ENCODE assay signal across 9 mouse cellular contexts in the genomic region with DNA sequence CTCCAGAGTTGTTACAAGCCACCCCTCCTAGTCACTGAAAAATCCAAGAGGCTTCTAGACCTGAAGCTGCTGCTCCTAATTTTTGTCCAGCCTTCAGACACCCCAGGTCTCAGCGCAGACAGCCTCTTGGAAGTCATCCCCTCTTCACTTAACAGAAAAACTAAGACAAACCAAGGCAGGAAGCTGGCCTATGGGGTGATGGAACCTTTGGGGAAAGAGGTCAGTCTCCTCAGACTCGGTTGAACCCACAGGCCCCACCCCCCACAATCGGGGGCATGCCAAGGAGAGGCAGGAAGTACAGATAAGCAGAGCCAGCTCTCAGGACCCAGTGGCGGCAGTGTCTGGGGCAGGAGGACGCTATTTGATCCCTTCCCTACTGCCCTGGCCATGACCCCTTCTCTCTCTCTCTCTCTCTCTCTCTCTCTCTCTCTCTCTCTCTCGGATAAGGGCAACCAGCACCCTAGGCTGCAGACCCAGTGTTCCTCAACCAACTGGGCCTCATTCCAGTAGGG. TPM values are rescaled to one million over a fixed set of nuclear protein-coding genes. Genes with fewer than 3 reads are reported as not detected.
DNase-seq lines count a peak whose midpoint lies in the region; ATAC-seq and TF ChIP-seq lines count a peak whose summit lies in the region.
"Had no signal": no experiment of that assay in that cellular context is flagged by ENCODE, and none has a peak within 500 bp of the region (broad histone marks: within the 10 kb centered on the region; RNA-seq: fewer than 3 reads in every experiment).

No protein-coding gene starts in this region.

- H3K4me3 ChIP-seq in heart, embryonic 13.5 days: peak overlapping the region; percentile 74
- H3K4me3 ChIP-seq in forebrain, embryonic 13.5 days: no peak overlapping the region
- H3K4me3 ChIP-seq in liver, embryonic 12.5 days: peak overlapping the region; percentile 75
- no peak overlapping the region for H3K4me3 ChIP-seq in spleen, adult 2 months (ENCODE audit: extremely low read depth, insufficient read depth, insufficient read length)

- H3K9ac ChIP-seq in heart, embryonic 13.5 days: peak overlapping the region; percentile 92
- H3K9ac ChIP-seq in forebrain, embryonic 13.5 days: peak overlapping the region; percentile 41; the same call in 1 of the 2 replicates
- H3K9ac ChIP-seq in liver, embryonic 12.5 days: peak overlapping the region; percentile 95

- 6% methylated on average over 6 of the region's 6 CpGs for WGBS in heart, embryonic 13.5 days
- 19% methylated on average over 6 of the region's 6 CpGs for WGBS in forebrain, embryonic 13.5 days
- under 1% methylated on average over 6 of the region's 6 CpGs for WGBS in liver, embryonic 12.5 days (ENCODE audit: insufficient replicate concordance)
- WGBS in spleen, adult 2 months: 16% methylated on average over 6 of the region's 6 CpGs

- peaks cover 71% of the 10 kb centered on the region for H3K4me1 ChIP-seq in heart, embryonic 13.5 days
- peaks cover 66% of the 10 kb centered on the region for H3K4me1 ChIP-seq in forebrain, embryonic 13.5 days
- H3K4me1 ChIP-seq in liver, embryonic 12.5 days: peaks cover 96% of the 10 kb centered on the region
- H3K4me1 ChIP-seq in spleen, adult 2 months (ENCODE audit: control insufficient read depth, insufficient read depth, insufficient read length): peaks cover 23% of the 10 kb centered on the region

- DNase-seq in heart, postnatal 36 days: no peak
- no peak for DNase-seq in spleen, adult 2 months (ENCODE audit: low read depth in 1 of 2, low spot score in 2 of 2)
- DNase-seq in gastrocnemius, adult 8-10 months (ENCODE audit: low spot score in 2 of 2): no peak
- DNase-seq in left cerebral cortex, adult 9 months (ENCODE audit: low spot score in 2 of 2): no peak

- TF ChIP-seq POLR2A in spleen, adult 2 months (IDR thresholded peaks at IDR 0.05; ENCODE audit: low read depth, low read length): no peak

- intact Hi-C loops in heart, postnatal 36 days (cut with DNase I): no loop called here

- H3K4me2 ChIP-seq in heart, embryonic 13.5 days: peak overlapping the region; percentile 98
- H3K4me2 ChIP-seq in forebrain, embryonic 13.5 days: peak overlapping the region; percentile 81
- H3K4me2 ChIP-seq in liver, embryonic 12.5 days: peak overlapping the region; percentile 98

- peak overlapping the region; percentile 96 for H3K27ac ChIP-seq in heart, embryonic 13.5 days (replicated peaks)
- peak overlapping the region; percentile 96 for H3K27ac ChIP-seq in forebrain, embryonic 13.5 days
- H3K27ac ChIP-seq in liver, embryonic 12.5 days: peak overlapping the region; percentile 100
- peak overlapping the region; percentile 44 for H3K27ac ChIP-seq in spleen, adult 2 months (ENCODE audit: insufficient read depth, low read length)

- TF ChIP-seq CTCF in spleen, adult 2 months (IDR thresholded peaks at IDR 0.05; ENCODE audit: extremely low read depth, insufficient read depth, insufficient read length, insufficient replicate concordance): no peak

- peaks cover 8% of the 10 kb centered on the region; the same call in 1 of the 2 replicates for H3K27me3 ChIP-seq in heart, embryonic 13.5 days (replicated peaks)
- 0 out of 2 replicates have a peak, but pooled peaks cover 8% of the 10 kb centered on the region for H3K27me3 ChIP-seq in forebrain, embryonic 13.5 days
- H3K27me3 ChIP-seq in liver, embryonic 12.5 days (replicated peaks): no peaks in the 10 kb centered on the region
- H3K27me3 ChIP-seq in spleen, adult 2 months (ENCODE audit: control insufficient read depth, insufficient read depth, low read length): peaks cover 4% of the 10 kb centered on the region

- ATAC-seq in heart, embryonic 13.5 days (ENCODE audit: extremely low read depth, insufficient number of reproducible peaks, low FRiP score, low TSS enrichment): peak; percentile 44; the same call in 1 of the 2 replicates
- peak; percentile 16 for ATAC-seq in activated CD4-positive, CD25-positive, alpha-beta regulatory T cell, adult 4 months
- ATAC-seq in forebrain, embryonic 13.5 days: no peak
- ATAC-seq in liver, embryonic 12.5 days: peak; percentile 68

- H3K36me3 ChIP-seq in heart, embryonic 13.5 days: no peaks in the 10 kb centered on the region
- H3K36me3 ChIP-seq in forebrain, embryonic 13.5 days (ENCODE audit: poor library complexity, severe bottlenecking): no peaks in the 10 kb centered on the region
- H3K36me3 ChIP-seq in liver, embryonic 12.5 days: no peaks in the 10 kb centered on the region
- H3K36me3 ChIP-seq in spleen, adult 2 months (ENCODE audit: control insufficient read depth, insufficient read depth, low read length): no peaks in the 10 kb centered on the region

- no peaks in the 10 kb centered on the region for H3K9me3 ChIP-seq in heart, embryonic 13.5 days
- no peaks in the 10 kb centered on the region for H3K9me3 ChIP-seq in forebrain, embryonic 13.5 days (replicated peaks)
- no peaks in the 10 kb centered on the region for H3K9me3 ChIP-seq in liver, embryonic 12.5 days (replicated peaks)

RNA-seq across cellular contexts. Expression of a gene that starts 1.2 kb away (rescaled TPM):
- not detected in 2 replicates for polyA plus RNA-seq in heart, embryonic 13.5 days (2015; fragmentation: Nextera tagmentation; extraction: Ambion mirVana)
- not detected for total RNA-seq in heart, postnatal 36 days (2021)
- polyA plus RNA-seq in activated CD4-positive, CD25-positive, alpha-beta regulatory T cell, adult 4 months (2017; shearing (Covaris generic)): not detected
- polyA plus RNA-seq in forebrain, embryonic 13.5 days (2015; fragmentation: Nextera tagmentation; extraction: Ambion mirVana): not detected in 2 replicates
- not detected in 2 replicates for polyA plus RNA-seq in liver, embryonic 12.5 days (2016; fragmentation: Nextera tagmentation; extraction: Ambion mirVana)
- not detected in 2 replicates for polyA plus RNA-seq in spleen, adult 2 months (2012; rRNA removed)
- not detected for total RNA-seq in gastrocnemius, adult 8-10 months (2022)
- total RNA-seq: heart, adult 18-20 months had no signal

RNA-seq across cellular contexts. Expression of a gene that starts 35.9 kb away (rescaled TPM):
- polyA plus RNA-seq in heart, embryonic 13.5 days (2015; fragmentation: Nextera tagmentation; extraction: Ambion mirVana): 10.5 and 11.0 TPM in 2 replicates
- total RNA-seq in heart, postnatal 36 days (2021): 1 to 10 TPM; 3.9 to 4.0 TPM
- 1 to 10 TPM; 2.7 to 3.5 TPM for polyA plus RNA-seq in activated CD4-positive, CD25-positive, alpha-beta regulatory T cell, adult 4 months (2017; shearing (Covaris generic))
- 32.1 and 36.7 TPM in 2 replicates for polyA plus RNA-seq in forebrain, embryonic 13.5 days (2015; fragmentation: Nextera tagmentation; extraction: Ambion mirVana)
- polyA plus RNA-seq in liver, embryonic 12.5 days (2016; fragmentation: Nextera tagmentation; extraction: Ambion mirVana): 9.3 and 9.8 TPM in 2 replicates
- polyA plus RNA-seq in spleen, adult 2 months (2012; rRNA removed): 2.5 TPM in 2 replicates
- total RNA-seq in gastrocnemius, adult 8-10 months (2022): under 1 TPM; 0.29 to 0.94 (median 0.41) TPM

Comparison
In these comparisons a context has a peak if more than half of its experiments do, and no peak if none do; other contexts are left out.
1. H3K27ac ChIP-seq: peak in every context shown above with its lines; median percentile 100 in liver, embryonic 12.5 days; 96 in heart, embryonic 13.5 days; 96 in forebrain, embryonic 13.5 days; 44 in spleen, adult 2 months.
2. H3K4me3 ChIP-seq: peak in heart, embryonic 13.5 days (single experiment) and liver, embryonic 12.5 days (single experiment); none in forebrain, embryonic 13.5 days (single experiment) and spleen, adult 2 months (single experiment).
3. H3K9ac ChIP-seq: peak in every context shown above with its lines; median percentile 95 in liver, embryonic 12.5 days; 92 in heart, embryonic 13.5 days; 41 in forebrain, embryonic 13.5 days.
4. Peak in every context shown above with its lines, with median percentiles within 50 percentile points of each other: H3K4me2 ChIP-seq.